Mouse (Mus musculus) spleen, adult 2 months (tissue): ENCODE data around the gene Iqsec3. TPM values are rescaled to one million over a fixed set of nuclear protein-coding genes. Genes with fewer than 3 reads are reported as not detected.

ENCODE experiments used
- DNase-seq, 2 experiments: peaks; one replicate each; pipeline versions ENCODE4 v3.0.0 to v3.0.0-alpha.2; 2012 to 2021; ENCODE audit warnings: low spot score in 2 of 2, low read depth in 1 of 2
- H3K27ac ChIP-seq: fragments of 200-500 bp; 2 replicates; pipeline ENCODE4 v1.5.1; 2012; ENCODE audit warnings: low read length, inconsistent platforms; ENCODE audit not compliant: insufficient read depth
- H3K27me3 ChIP-seq: fragments of 200-500 bp; 2 replicates; pipeline ENCODE4 v1.6.1; 2012; ENCODE audit warnings: mild to moderate bottlenecking, moderate library complexity, low read length, inconsistent platforms; ENCODE audit not compliant: control insufficient read depth, insufficient read depth
- H3K36me3 ChIP-seq: fragments of 200-500 bp; 2 replicates; pipeline ENCODE4 v1.6.1; 2012; ENCODE audit warnings: mild to moderate bottlenecking, low read length, inconsistent platforms; ENCODE audit not compliant: control insufficient read depth, insufficient read depth
- H3K4me1 ChIP-seq: fragments of 200-500 bp; 2 replicates; pipeline ENCODE4 v1.6.1; 2011; ENCODE audit warnings: inconsistent platforms; ENCODE audit not compliant: control insufficient read depth, insufficient read depth, insufficient read length
- H3K4me3 ChIP-seq: fragments of 200-500 bp; 2 replicates; pipeline ENCODE4 v1.5.1; 2011; ENCODE audit warnings: mild to moderate bottlenecking, inconsistent platforms; ENCODE audit not compliant: insufficient read depth, insufficient read length; ENCODE audit errors: extremely low read depth
- CTCF ChIP-seq: fragments of 200-500 bp; IDR thresholded peaks from 2 replicates; pipeline ENCODE4 v1.5.1; 2011; ENCODE audit warnings: mild to moderate bottlenecking, inconsistent platforms; ENCODE audit not compliant: insufficient read depth, insufficient read length, insufficient replicate concordance; ENCODE audit errors: extremely low read depth
- POLR2A ChIP-seq: fragments of 200-500 bp; IDR thresholded peaks from 2 replicates; pipeline ENCODE4 v1.6.1; 2011; ENCODE audit warnings: low read depth, low read length, inconsistent platforms
- WGBS: fragments of 180-500 bp; shearing (Covaris S2); methylation state at CpG from one replicate; pipeline ENCODE4 v1.1.7; 2018; 5-methylcytosine and 5-hydroxymethylcytosine counted together
- polyA plus RNA-seq: library from polyadenylated mRNA; depleted of rRNA; stranded (reverse); fragments of >200 nt; gene quantifications from 2 replicates; pipeline ENCODE4 v1.2.3, GENCODE M21; 2012; rRNA removed

The Iqsec3 gene
- polyA plus RNA-seq, 1 experiment, result not detected

- Histone ChIP-seq H3K27me3 (no peaks in the 10 kb centered on the region), H3K4me3 (no peak overlapping the region), H3K36me3 (no peaks in the 10 kb centered on the region), H3K4me1 (no peaks in the 10 kb centered on the region), H3K27ac (no peak overlapping the region)
- TF ChIP-seq CTCF (no peak), POLR2A (no peak)
- no peak for DNase-seq
- WGBS, result 46% methylated on average over 10 of the region's 10 CpGs
Observed at GRCm38 (mm10) chr6:121326486-121327069, 146.9 kb downstream of the Iqsec3 start.

GRCm38 (mm10) chr6:121325740-121326139 lies 147.7 kb downstream of the Iqsec3 start:
- TF ChIP-seq CTCF (no peak), POLR2A (no peak)
- H3K4me1 ChIP-seq, result no peaks in the 10 kb centered on the region
- WGBS, result 39% methylated on average over 9 of the region's 9 CpGs
- no peak overlapping the region for H3K27ac ChIP-seq
- H3K36me3 ChIP-seq, result no peaks in the 10 kb centered on the region
- H3K27me3 ChIP-seq, result no peaks in the 10 kb centered on the region
- DNase-seq, result no peak
- no peak overlapping the region for H3K4me3 ChIP-seq

GRCm38 (mm10) chr6:121325298-121325697 lies 148.2 kb downstream of the Iqsec3 start:
- Histone ChIP-seq H3K4me3 (no peak overlapping the region), H3K27me3 (no peaks in the 10 kb centered on the region), H3K36me3 (no peaks in the 10 kb centered on the region), H3K4me1 (no peaks in the 10 kb centered on the region), H3K27ac (no peak overlapping the region)
- 80% methylated on average over 3 of the region's 3 CpGs for WGBS
- TF ChIP-seq CTCF, result no peak
- TF ChIP-seq POLR2A, result no peak
- DNase-seq, result no peak

Other genes with a start within 250 kb of the Iqsec3 start
- 8.5 and 9.9 TPM in 2 replicates for gene Usp18, start 227.8 kb downstream of the Iqsec3 start, polyA plus RNA-seq
- 1.5 and 2.1 TPM in 2 replicates for gene Slc6a13, start 173.5 kb downstream of the Iqsec3 start, polyA plus RNA-seq
- 1.9 and 2.4 TPM in 2 replicates for gene Slc6a12, start 130.6 kb downstream of the Iqsec3 start, polyA plus RNA-seq
- 0.02 and 0.06 TPM in 2 replicates for gene A2m, start 161.7 kb upstream of the Iqsec3 start, polyA plus RNA-seq